Mouse (Mus musculus) midbrain, embryonic 10.5 days (tissue): Measurements from ENCODE around the gene Ints2. TPM values are rescaled to one million over a fixed set of nuclear protein-coding genes. Genes with fewer than 3 reads are reported as not detected.
"Not testable (repeated sequence)": the region's sequence is repeated elsewhere in the genome, so short reads cannot be mapped to it uniquely, and the experiment has no call there.

ENCODE experiments used
- DNase-seq: peaks from one replicate; pipeline ENCODE4 v3.0.0-alpha.2; 2017; ENCODE audit warnings: low spot score
- H3K27ac ChIP-seq: fragments of 300-500 bp; sonication (generic); replicated peaks from 2 replicates; pipeline ENCODE4 v1.5.1; 2016; ENCODE audit warnings: mild to moderate bottlenecking
- H3K27me3 ChIP-seq: fragments of 300-500 bp; sonication (generic); 2 replicates; pipeline ENCODE4 v1.6.1; 2016; ENCODE audit warnings: low read depth, mild to moderate bottlenecking; ENCODE audit not compliant: poor library complexity, severe bottlenecking
- H3K36me3 ChIP-seq: fragments of 300-500 bp; sonication (generic); 2 replicates; pipeline ENCODE4 v1.6.1; 2016; ENCODE audit warnings: mild to moderate bottlenecking, moderate library complexity
- H3K4me1 ChIP-seq: fragments of 300-500 bp; sonication (generic); 2 replicates; pipeline ENCODE4 v1.6.1; 2016
- H3K4me3 ChIP-seq: fragments of 300-500 bp; sonication (generic); 2 replicates; pipeline ENCODE4 v1.5.1; 2016; ENCODE audit warnings: mild to moderate bottlenecking, moderate library complexity
- H3K9me3 ChIP-seq: fragments of 300-500 bp; sonication (generic); replicated peaks from 2 replicates; pipeline ENCODE4 v1.6.1; 2016; ENCODE audit warnings: mild to moderate bottlenecking
- WGBS: fragments of 180-500 bp; shearing (Covaris S2); methylation state at CpG from one replicate; pipeline ENCODE4 v1.1.7; 2016; 5-methylcytosine and 5-hydroxymethylcytosine counted together
- polyA plus RNA-seq: library from polyadenylated mRNA; unstranded; fragments of >200 nt; fragmentation: Nextera tagmentation; extraction: Ambion mirVana; gene quantifications from 2 replicates; pipeline ENCODE4 v1.2.1, GENCODE M21; 2016

Ints2 gene
- 48.1 and 51.9 TPM in 2 replicates for polyA plus RNA-seq

DNA sequence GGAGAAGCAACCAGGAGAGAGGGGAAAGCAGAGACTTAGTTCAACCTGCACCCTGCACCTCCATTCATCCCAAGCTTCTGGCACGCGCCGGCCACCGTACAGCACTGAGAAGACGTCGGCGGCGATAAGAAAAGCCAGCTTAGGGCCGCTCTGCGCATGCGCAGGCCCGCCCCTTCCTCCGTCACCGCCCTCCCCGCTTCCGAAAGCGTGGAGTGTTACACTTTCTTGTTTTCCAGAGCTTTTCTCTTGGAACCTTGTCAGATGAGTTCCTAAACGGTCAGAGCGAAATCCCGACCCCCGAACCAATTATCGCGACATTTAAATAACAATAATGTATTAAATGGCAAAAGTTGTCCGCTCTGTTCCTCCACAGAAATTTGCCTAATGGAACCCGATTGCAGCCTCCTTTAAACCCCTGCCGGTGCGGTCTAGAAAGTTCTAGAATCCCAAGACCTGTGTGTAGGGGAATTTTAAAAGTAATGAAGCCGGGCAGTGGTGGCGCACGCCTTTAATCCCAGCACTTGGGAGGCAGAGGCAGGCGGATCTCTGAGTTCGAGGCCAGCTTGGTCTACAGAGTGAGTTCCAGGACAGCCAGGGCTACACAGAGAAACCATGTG is at the start of gene Ints2:
TSS of gene Ints2 (minus strand) at position 116 of the 617 bp plus-strand sequence.
- H3K4me3 ChIP-seq: peak within 1 kb of the TSS; percentile 85
- DNase-seq: peak; percentile 93
- no peaks in the 10 kb centered on the region for H3K9me3 ChIP-seq
- peak within 1 kb of the TSS; percentile 91 for H3K27ac ChIP-seq
- H3K4me1 ChIP-seq: peaks cover 17% of the 10 kb centered on the region
- no peaks in the 10 kb centered on the region for H3K27me3 ChIP-seq
- 10% methylated on average over 32 of the region's 32 CpGs for WGBS
- peaks cover 32% of the 10 kb centered on the region for H3K36me3 ChIP-seq

DNA sequence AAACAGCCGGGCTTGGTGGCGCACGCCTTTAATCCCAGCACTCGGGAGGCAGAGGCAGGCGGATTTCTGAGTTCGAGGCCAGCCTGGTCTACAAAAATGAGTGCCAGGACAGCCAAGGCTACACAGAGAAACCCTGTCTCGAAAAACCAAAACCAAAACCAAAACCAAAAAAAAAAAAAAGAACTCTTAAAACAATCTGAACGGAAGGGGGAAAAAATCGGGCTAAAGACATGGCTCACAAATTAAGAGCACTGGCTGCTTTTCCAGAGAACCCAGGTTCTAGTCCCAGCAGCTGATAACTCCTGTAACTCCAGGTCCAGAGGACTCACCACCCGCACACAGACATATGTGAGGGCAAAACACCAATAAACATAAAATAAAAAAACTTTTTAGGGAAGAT is 34.8 kb upstream of the Ints2 start:
- peaks cover 79% of the 10 kb centered on the region for H3K36me3 ChIP-seq
- not testable (repeated sequence) for DNase-seq, H3K4me3 ChIP-seq, H3K9me3 ChIP-seq, H3K4me1 ChIP-seq, H3K27me3 ChIP-seq, H3K27ac ChIP-seq
- 94% methylated on average over 10 of the region's 10 CpGs for WGBS

DNA sequence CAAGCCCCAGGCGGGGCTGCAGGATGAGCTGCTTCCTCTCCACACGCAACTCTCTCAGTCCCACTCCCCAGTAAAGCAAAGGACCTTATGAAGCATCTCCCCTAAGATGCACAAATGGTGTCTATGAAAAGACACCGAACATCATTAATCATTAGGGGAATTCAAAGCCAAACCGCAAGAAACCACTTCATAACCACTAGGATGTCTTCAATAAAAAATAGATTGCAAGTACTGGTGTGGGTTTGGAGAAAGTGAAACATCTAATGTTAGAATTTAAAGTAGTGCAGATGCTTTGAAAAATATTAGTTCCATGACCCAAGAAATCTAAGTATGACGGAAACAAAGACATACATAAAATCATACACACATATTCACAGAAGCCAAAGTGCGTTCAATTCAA is 34.3 kb upstream of the Ints2 start:
- 96% methylated on average over 6 of the region's 6 CpGs for WGBS
- H3K4me3 ChIP-seq: no peak overlapping the region
- no peaks in the 10 kb centered on the region for H3K9me3 ChIP-seq
- H3K4me1 ChIP-seq: no peaks in the 10 kb centered on the region
- H3K27me3 ChIP-seq: no peaks in the 10 kb centered on the region
- H3K36me3 ChIP-seq: peaks cover 79% of the 10 kb centered on the region
- no peak for DNase-seq
- no peak overlapping the region for H3K27ac ChIP-seq

DNA sequence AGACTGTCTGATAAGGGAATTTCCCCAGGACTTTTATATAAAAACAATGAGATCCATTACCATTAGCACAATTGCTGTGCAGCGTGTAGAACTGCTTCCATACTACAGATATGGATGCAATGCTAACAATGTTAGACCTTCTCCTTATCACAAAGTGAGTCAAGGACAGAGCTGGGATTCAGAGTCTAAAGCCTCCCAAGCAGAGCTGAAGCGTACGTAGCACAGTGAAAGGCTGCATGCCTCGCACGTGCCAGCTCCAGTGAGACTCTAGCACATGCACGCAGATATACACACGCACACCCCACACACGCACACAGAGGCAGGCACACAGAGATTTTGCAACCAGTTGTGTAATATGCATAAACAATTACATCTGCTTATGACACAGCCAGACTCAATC is 28.4 kb upstream of the Ints2 start:
- H3K27me3 ChIP-seq: no peaks in the 10 kb centered on the region
- no peak overlapping the region for H3K4me3 ChIP-seq
- no peaks in the 10 kb centered on the region for H3K4me1 ChIP-seq
- no peak for DNase-seq
- H3K27ac ChIP-seq: no peak overlapping the region
- WGBS: 97% methylated on average over 8 of the region's 8 CpGs
- H3K36me3 ChIP-seq: peaks cover 97% of the 10 kb centered on the region
- no peaks in the 10 kb centered on the region for H3K9me3 ChIP-seq

DNA sequence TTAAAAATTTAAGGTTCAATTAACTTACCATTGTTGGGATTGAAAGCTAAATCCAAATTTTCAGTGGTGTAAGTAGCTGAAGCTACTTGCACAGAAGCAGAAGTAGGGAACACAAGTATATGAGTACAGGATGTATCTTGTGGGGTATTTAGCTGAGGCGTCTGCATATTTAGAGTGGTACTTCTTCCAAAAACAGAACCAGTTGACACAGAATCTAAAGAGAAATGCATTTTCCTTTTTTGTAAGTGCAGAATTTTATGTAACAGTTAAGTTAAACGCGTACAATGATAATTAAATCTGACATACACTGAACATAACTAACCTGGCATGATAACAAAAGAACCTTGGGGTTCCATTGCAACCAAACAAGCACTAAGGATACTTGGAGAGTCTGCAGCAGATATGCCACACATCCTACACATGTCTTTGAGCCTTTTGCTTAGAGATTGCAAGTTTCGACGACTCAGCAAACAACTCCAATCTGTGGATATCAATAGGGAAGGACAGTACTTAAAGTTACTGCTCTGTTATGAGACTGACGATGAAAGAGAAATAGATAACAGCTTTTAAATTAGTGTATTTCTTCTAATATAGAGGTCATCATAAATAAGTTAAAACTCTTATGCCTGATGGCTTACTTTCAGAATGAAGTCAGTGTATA is 21.2 kb upstream of the Ints2 start:
- no peak for DNase-seq
- Histone ChIP-seq H3K27ac (no peak overlapping the region), H3K9me3 (no peaks in the 10 kb centered on the region), H3K27me3 (no peaks in the 10 kb centered on the region), H3K4me3 (no peak overlapping the region), H3K4me1 (no peaks in the 10 kb centered on the region), H3K36me3 (peaks cover 95% of the 10 kb centered on the region)
- 94% methylated on average over 6 of the region's 6 CpGs for WGBS

DNA sequence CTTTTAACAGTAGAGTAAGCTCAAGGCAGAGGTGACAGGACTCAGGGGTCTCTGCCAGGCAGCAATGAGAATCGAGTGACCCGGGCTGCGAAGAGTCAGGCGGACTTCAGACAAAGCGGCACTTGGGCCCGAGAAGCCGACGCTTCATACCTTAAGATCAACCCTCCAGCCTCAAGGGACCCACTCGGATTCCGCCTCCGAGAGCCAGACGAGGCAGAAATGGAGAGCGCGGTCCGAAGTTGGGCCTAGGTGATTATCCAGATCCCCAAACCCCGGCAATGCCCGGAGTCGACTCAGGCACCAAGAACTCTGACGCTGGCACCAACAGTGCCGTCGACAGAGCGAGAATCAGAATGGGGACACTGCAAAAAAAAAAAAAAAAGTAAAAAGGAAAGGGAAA is 321 bp downstream of the Ints2 start:
- Histone ChIP-seq H3K4me3 (peak overlapping the region; percentile 85), H3K27ac (peak overlapping the region; percentile 91), H3K9me3 (no peaks in the 10 kb centered on the region), H3K27me3 (no peaks in the 10 kb centered on the region), H3K36me3 (peaks cover 37% of the 10 kb centered on the region), H3K4me1 (peaks cover 17% of the 10 kb centered on the region)
- DNase-seq: no peak
- under 1% methylated on average over 22 of the region's 22 CpGs for WGBS

DNA sequence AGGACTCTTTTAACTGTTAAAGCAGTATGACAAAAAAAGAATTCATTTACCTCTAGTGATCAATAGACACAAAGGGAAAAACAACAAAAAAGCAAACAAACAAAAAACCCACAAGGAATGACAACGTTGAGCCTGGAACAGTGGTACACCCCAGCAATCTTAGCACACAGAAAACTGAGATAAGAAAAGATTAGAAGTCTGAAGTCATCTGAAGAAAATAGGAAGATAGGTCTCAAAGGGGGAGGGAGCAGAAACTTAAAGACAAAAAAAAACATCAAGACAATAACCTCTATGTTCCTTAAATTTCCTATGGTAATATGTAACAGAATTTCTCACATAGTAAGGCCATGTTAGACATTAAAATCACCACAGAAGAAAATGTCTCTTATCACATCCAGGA is 4.0 kb downstream of the Ints2 start:
- Histone ChIP-seq H3K36me3 (peaks cover 74% of the 10 kb centered on the region), H3K27ac (no peak overlapping the region), H3K9me3 (no peaks in the 10 kb centered on the region), H3K4me1 (peaks cover 17% of the 10 kb centered on the region), H3K4me3 (no peak overlapping the region), H3K27me3 (no peaks in the 10 kb centered on the region)
- 92% methylated on average over 1 of the region's 1 CpGs for WGBS
- DNase-seq: no peak

DNA sequence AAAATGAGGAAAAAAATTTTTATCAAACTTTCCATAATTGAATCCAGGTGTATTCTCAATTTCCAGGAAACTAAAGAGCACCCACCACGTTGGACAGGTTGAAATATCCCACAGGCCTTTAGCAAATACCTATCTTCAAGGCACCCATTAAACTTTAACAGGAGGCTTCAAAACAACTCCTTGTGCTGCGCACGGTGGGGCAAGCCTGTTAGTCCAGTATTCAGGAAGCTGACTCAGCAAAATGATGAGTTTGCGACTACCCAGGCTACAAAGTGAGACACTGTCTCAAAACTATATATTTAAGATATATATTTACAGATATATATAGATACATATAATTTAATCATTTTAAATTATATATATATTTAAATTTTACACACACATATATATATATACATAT is 24.9 kb downstream of the Ints2 start:
- Histone ChIP-seq H3K27me3 (no peaks in the 10 kb centered on the region), H3K36me3 (peaks cover 96% of the 10 kb centered on the region), H3K4me1 (no peaks in the 10 kb centered on the region), H3K4me3 (no peak overlapping the region), H3K9me3 (no peaks in the 10 kb centered on the region), H3K27ac (no peak overlapping the region)
- DNase-seq: no peak
- WGBS: 97% methylated on average over 4 of the region's 4 CpGs

DNA sequence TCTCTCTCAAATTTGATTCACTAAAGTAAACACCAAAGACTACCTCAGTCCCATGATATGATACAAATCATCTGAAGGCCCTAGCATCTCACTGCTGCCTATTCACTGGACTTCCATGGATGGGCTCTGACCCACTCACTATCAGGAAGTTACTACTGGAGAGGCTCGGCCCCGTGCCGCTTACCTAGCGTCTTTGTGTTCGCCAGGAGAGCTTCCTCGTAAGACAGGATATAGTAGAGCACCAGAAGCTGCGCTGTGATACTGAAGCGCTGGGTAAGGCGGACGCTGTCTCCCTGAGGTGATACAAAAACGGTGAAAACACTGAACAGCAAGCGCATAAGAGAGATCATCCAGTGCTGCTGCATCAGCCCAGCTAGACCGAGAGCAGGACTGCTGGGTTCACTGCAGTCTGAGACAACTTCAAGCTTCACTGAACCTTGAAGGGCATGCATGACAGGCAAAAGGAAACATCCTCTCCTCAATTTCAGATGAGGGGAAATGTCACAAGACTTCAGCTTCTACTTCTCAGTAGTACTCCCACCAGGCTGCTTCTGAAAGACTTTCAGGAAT is 25.5 kb downstream of the Ints2 start:
- Histone ChIP-seq H3K4me1 (no peaks in the 10 kb centered on the region), H3K4me3 (no peak overlapping the region), H3K27me3 (no peaks in the 10 kb centered on the region), H3K9me3 (no peaks in the 10 kb centered on the region), H3K36me3 (peaks cover 96% of the 10 kb centered on the region), H3K27ac (no peak overlapping the region)
- no peak for DNase-seq
- 95% methylated on average over 13 of the region's 13 CpGs for WGBS

DNA sequence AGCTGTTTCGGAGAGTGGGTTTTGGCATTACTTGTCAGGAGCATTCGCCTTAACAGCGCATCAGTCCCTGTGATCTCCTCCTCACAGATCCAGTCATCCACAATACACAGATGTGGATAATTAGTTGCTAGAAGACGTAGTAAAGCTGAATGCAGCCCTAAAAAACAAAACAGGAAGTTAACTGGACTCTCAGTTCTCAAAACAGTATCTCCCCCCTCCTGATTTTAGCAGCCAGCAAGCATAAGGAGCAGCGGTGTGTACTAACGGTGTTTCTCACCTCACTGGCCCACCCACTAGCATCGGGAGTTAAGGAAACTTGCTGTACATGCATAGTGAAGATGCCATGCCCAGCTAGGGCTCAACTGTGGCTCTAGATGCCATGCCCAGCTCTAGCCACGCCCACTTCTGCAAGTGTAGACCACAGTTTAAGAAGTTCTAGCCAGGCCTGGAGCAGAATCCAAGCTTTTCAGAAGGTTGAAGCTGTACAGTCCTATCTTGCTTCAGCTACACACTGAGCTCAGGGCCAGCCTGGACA is 30.7 kb downstream of the Ints2 start:
- DNase-seq: no peak
- H3K27ac ChIP-seq: no peak overlapping the region
- H3K27me3 ChIP-seq: no peaks in the 10 kb centered on the region
- H3K4me3 ChIP-seq: no peak overlapping the region
- peaks cover 96% of the 10 kb centered on the region for H3K36me3 ChIP-seq
- WGBS: 90% methylated on average over 8 of the region's 8 CpGs
- no peaks in the 10 kb centered on the region for H3K9me3 ChIP-seq
- no peaks in the 10 kb centered on the region for H3K4me1 ChIP-seq

DNA sequence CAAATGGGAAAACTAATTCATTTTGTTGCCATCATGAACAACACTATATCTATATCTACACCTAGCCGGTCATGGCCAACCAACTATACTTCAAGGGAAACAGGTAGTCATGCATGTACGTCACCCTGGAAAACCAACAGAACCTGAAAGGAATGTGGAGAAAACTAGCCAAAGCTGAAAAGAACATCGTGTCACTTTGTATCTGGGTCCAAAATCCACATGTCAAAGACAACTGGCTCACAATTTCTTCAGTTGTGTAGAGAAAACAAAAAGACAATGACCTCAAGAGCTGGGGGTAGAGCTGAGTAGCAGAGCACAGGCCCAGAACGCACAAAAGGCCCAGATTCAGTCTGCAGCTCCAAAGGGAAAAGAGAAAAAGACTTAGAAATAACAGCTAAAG is 31.6 kb downstream of the Ints2 start:
- 92% methylated on average over 4 of the region's 4 CpGs for WGBS
- H3K9me3 ChIP-seq: no peaks in the 10 kb centered on the region
- no peaks in the 10 kb centered on the region for H3K27me3 ChIP-seq
- no peak overlapping the region for H3K27ac ChIP-seq
- peaks cover 96% of the 10 kb centered on the region for H3K36me3 ChIP-seq
- no peak overlapping the region for H3K4me3 ChIP-seq
- no peak for DNase-seq
- no peaks in the 10 kb centered on the region for H3K4me1 ChIP-seq

DNA sequence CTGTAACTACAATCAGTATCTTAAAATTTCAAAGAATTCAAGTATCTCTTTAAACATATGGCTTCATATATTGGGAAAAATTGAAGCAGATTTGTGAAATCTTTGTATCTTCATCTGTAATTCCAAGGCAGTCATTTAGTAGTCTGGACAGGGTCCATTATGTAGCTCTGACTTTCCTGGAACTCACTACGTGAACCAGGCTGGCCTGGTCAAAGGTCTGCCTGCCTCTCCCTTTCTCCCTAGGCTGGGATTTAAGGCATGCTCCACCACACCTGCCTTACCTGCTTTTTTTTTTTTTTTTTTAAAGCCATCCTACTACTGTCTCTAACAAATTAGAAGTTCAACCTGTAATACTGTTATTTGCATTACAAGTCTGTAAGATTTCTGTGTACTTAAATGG is 45.6 kb downstream of the Ints2 start:
- Histone ChIP-seq H3K4me1 (no peaks in the 10 kb centered on the region), H3K27ac (no peak overlapping the region), H3K9me3 (no peaks in the 10 kb centered on the region; the same call in 1 of the 2 replicates), H3K4me3 (no peak overlapping the region), H3K36me3 (peaks cover 99% of the 10 kb centered on the region), H3K27me3 (no peaks in the 10 kb centered on the region)
- no peak for DNase-seq
- 96% methylated on average over 1 of the region's 1 CpGs for WGBS

DNA sequence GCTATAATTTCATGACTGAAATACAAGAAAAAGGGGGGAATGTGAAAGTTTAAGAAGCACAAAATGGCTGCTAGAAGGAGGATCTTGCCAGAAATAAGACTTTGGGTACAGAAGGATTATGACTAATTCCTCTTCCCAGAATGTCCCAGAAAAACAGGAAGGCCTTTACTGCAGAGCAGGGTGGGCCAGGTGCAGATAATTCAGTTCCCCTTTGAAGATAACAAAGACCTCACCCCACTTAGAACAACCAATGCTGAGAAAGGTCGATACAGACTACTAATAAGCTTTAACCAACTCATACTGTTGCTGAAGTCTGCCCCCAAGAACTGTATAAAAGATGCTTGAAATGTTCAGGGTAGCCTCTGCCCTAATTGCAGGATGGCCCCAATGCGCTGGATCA is 48.3 kb downstream of the Ints2 start:
- no peak for DNase-seq
- no peak overlapping the region for H3K4me3 ChIP-seq
- WGBS: 97% methylated on average over 2 of the region's 2 CpGs
- peaks cover 19% of the 10 kb centered on the region for H3K9me3 ChIP-seq
- H3K4me1 ChIP-seq: no peaks in the 10 kb centered on the region
- peaks cover 99% of the 10 kb centered on the region for H3K36me3 ChIP-seq
- H3K27ac ChIP-seq: no peak overlapping the region
- no peaks in the 10 kb centered on the region for H3K27me3 ChIP-seq
